Mouse (Mus musculus) kidney, postnatal 0 days (tissue): ENCODE measurements around the gene Plau. TPM values are rescaled to one million over a fixed set of nuclear protein-coding genes. Genes with fewer than 3 reads are reported as not detected.

Experiments
- ATAC-seq: fragments of 200-750 bp; cut with Nextera tagmentation; replicated peaks from 2 replicates; pipeline ENCODE4 v1.8.0; 2017; ENCODE audit warnings: low read depth, moderate number of reproducible peaks, moderate TSS enrichment, moderate library complexity; ENCODE audit not compliant: low FRiP score
- DNase-seq: peaks from one replicate; pipeline ENCODE4 v3.0.0-alpha.2; 2016; ENCODE audit warnings: low spot score
- H3K27ac ChIP-seq: fragments of 300-500 bp; sonication (generic); 2 replicates; pipeline ENCODE4 v1.5.1; 2014; ENCODE audit warnings: mild to moderate bottlenecking
- H3K27me3 ChIP-seq: fragments of 300-500 bp; sonication (generic); 2 replicates; pipeline ENCODE4 v1.6.1; 2014; ENCODE audit warnings: low read length, mixed read lengths; ENCODE audit not compliant: insufficient read depth
- H3K36me3 ChIP-seq: fragments of 300-500 bp; sonication (generic); 2 replicates; pipeline ENCODE4 v1.6.1; 2014; ENCODE audit warnings: low read length, mixed read lengths; ENCODE audit not compliant: insufficient read depth
- H3K4me1 ChIP-seq: fragments of 300-500 bp; sonication (generic); replicated peaks from 2 replicates; pipeline ENCODE4 v1.6.1; 2014; ENCODE audit warnings: antibody characterized with exemption, low read length, mixed read lengths; ENCODE audit not compliant: insufficient read depth
- H3K4me2 ChIP-seq: fragments of 300-500 bp; sonication (generic); 2 replicates; pipeline ENCODE4 v1.6.1; 2014; ENCODE audit warnings: mild to moderate bottlenecking, low read length, moderate library complexity, mixed read lengths
- H3K4me3 ChIP-seq: fragments of 300-500 bp; sonication (generic); replicated peaks from 2 replicates; pipeline ENCODE4 v1.5.1; 2014; ENCODE audit warnings: low read depth, low read length
- H3K9ac ChIP-seq: fragments of 300-500 bp; sonication (generic); 2 replicates; pipeline ENCODE4 v1.6.1; 2014; ENCODE audit warnings: low read depth, low read length
- H3K9me3 ChIP-seq: fragments of 300-500 bp; sonication (generic); replicated peaks from 2 replicates; pipeline ENCODE4 v1.6.1; 2016; ENCODE audit warnings: low read length, inconsistent platforms, mixed read lengths
- CTCF ChIP-seq: IDR thresholded peaks from 2 replicates; pipeline ENCODE4 v1.5.1; 2016; ENCODE audit warnings: antibody characterized with exemption, low read depth, mild to moderate bottlenecking, moderate library complexity
- WGBS: fragments of 180-500 bp; shearing (Covaris S2); extraction: QIAGEN DNeasy Blood & Tissue Kit; methylation state at CpG from one replicate; pipeline ENCODE4 v1.1.7; 2014; 5-methylcytosine and 5-hydroxymethylcytosine counted together
- polyA plus RNA-seq: library from polyadenylated mRNA; unstranded; fragments of >200 nt; fragmentation: Nextera tagmentation; extraction: Ambion mirVana; gene quantifications from 2 replicates; pipeline ENCODE4 v1.2.1, GENCODE M21; 2015

The Plau gene
- polyA plus RNA-seq, 1 experiment from 2014 or later = 70.2 TPM

- Histone ChIP-seq H3K9ac (no peak overlapping the region), H3K9me3 (no peaks in the 10 kb centered on the region), H3K27me3 (no peaks in the 10 kb centered on the region), H3K4me1 (0 out of 2 replicates have a peak, but pooled peaks cover 9% of the 10 kb centered on the region), H3K27ac (no peak overlapping the region), H3K4me3 (no peak overlapping the region), H3K36me3 (no peaks in the 10 kb centered on the region), H3K4me2 (no peak overlapping the region)
- TF ChIP-seq CTCF = no peak
- ATAC-seq (no peak), DNase-seq (no peak)
- 46% methylated on average over 6 of the region's 6 CpGs for WGBS
Measured at GRCm38 (mm10) chr14:20873931-20874330, 37.5 kb downstream of the Plau start.

DNA sequence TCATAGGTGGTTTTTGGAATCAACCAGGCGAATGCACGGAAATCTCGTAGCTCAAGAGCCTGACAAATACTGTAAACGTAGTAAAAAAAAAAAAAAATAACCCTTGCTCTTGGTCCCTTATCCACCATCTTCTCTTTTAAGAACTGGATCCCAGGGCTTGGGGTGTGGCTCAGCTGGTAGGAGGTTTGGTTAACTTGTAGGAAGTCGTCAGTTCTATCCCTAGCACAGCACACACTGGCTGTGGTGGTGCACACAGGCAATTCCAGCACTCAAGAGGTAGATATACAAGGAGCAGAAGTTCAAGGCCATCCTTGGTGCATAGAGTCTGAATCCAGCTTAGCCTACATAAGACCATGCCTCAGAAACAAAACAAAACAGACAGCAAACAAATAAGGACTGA, 48.2 kb downstream of the Plau start:
- peaks cover 7% of the 10 kb centered on the region; the same call in 1 of the 2 replicates for H3K4me1 ChIP-seq
- 79% methylated on average over 5 of the region's 5 CpGs for WGBS
- DNase-seq = no peak
- TF ChIP-seq CTCF = no peak
- H3K4me2 ChIP-seq = no peak overlapping the region
- H3K4me3 ChIP-seq = no peak overlapping the region
- ATAC-seq = no peak
- peak overlapping the region; percentile 27; the same call in 1 of the 2 replicates for H3K27ac ChIP-seq
- no peaks in the 10 kb centered on the region for H3K27me3 ChIP-seq
- H3K9ac ChIP-seq = no peak overlapping the region
- no peaks in the 10 kb centered on the region for H3K9me3 ChIP-seq
- H3K36me3 ChIP-seq = no peaks in the 10 kb centered on the region

DNA sequence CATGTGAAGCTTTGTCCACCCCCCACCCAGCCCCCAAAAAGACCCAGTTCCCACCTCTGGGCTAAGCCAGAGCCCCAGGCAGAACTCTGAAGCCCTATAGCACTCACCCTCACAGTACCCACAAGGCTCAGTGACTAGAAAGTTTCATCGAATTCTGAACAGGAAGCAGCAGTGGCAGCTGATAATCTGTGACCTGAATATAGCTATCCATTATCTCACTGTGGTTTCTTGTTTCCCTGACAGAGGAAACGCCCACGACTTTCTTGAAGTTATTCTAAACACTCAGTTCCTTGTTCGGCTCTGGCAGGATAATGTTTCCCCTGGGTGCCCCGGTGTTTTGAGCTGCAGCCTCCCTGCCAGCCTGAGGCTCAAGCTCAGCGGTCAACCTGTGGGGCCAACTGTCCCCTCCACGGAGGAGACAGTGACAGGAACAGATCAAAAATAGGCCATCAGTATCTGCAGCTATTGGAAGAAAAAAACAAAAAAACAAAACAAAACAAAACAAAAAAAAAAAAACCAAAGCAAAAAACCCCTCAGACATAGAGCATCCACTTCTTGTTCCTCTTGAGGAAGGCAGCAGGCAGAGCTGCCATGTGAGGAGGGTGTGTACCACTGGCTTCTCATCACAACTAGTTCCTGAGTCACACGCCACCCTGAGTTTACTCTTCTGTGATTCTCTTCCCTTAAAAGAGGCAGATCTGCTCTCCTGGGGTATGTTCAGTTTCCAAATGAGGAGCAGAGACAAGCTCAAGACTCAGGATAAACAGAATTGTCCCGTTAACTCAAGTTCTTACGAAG, 48.8 kb downstream of the Plau start:
- peak overlapping the region; percentile 23; the same call in 1 of the 2 replicates for H3K4me2 ChIP-seq
- no peaks in the 10 kb centered on the region for H3K27me3 ChIP-seq
- peak overlapping the region; percentile 27; the same call in 1 of the 2 replicates for H3K27ac ChIP-seq
- 0 out of 2 replicates have a peak overlapping the region, but pooled peaks have one; percentile 36 for H3K9ac ChIP-seq
- WGBS = 24% methylated on average over 10 of the region's 10 CpGs
- no peak overlapping the region for H3K4me3 ChIP-seq
- H3K4me1 ChIP-seq = peaks cover 7% of the 10 kb centered on the region; the same call in 1 of the 2 replicates
- TF ChIP-seq CTCF = no peak
- no peaks in the 10 kb centered on the region for H3K36me3 ChIP-seq
- no peaks in the 10 kb centered on the region for H3K9me3 ChIP-seq
- ATAC-seq (no peak), DNase-seq (peak; percentile 85)

DNA sequence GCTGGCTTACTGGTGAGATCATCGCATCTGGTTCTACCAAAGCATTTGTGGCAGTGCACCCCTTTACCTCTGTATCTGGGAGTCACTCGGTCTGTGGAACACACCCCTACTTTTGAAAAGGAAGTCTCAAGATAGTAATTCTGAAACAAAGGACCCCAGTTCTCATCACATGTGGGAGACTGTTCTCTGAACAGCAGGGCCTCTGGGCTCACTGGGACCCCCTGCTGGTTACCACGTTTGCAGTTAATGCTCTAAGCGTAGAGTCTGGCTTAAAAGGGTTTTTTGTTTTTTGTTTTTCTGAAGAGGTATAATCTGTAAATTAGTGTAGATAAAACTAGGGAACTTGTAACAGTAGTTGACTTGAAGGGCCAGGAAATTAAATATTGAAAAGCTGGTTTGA, 49.8 kb downstream of the Plau start:
- ATAC-seq (no peak), DNase-seq (no peak)
- no peak overlapping the region for H3K27ac ChIP-seq
- H3K4me1 ChIP-seq = peaks cover 7% of the 10 kb centered on the region; the same call in 1 of the 2 replicates
- no peak overlapping the region for H3K4me3 ChIP-seq
- no peaks in the 10 kb centered on the region for H3K27me3 ChIP-seq
- H3K9ac ChIP-seq = no peak overlapping the region
- 66% methylated on average over 4 of the region's 4 CpGs for WGBS
- TF ChIP-seq CTCF = peak; percentile 51
- H3K9me3 ChIP-seq = no peaks in the 10 kb centered on the region
- no peaks in the 10 kb centered on the region for H3K36me3 ChIP-seq
- no peak overlapping the region for H3K4me2 ChIP-seq

DNA sequence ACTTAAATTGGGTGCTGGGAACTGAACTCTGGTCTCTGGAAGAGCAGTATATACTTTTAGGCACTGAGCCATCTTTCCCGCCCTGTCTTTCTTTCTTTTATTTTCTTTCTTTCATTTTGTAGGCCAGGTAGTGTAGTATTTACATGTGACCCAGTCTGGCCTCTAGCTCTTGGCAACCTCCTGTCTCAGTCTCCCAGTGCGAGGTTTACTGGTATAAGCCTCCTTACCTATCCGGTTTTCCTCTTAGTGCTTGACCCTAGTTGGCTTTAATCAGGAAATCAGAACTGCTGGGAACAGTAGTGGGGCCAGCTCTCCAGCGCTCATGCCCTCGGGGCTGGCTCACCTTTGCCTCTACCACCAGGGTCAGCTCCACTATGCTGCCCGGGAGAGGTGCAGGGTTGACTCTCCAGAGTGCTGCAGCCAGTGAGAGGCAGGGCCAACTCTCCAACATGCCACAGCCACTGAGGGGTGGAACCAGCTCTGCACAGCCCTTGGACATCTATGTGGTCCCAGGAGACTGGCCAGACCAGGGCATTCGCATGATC, 51.2 kb downstream of the Plau start:
- 0 out of 2 replicates have a peak, but pooled peaks have one; percentile 16 for ATAC-seq

DNA sequence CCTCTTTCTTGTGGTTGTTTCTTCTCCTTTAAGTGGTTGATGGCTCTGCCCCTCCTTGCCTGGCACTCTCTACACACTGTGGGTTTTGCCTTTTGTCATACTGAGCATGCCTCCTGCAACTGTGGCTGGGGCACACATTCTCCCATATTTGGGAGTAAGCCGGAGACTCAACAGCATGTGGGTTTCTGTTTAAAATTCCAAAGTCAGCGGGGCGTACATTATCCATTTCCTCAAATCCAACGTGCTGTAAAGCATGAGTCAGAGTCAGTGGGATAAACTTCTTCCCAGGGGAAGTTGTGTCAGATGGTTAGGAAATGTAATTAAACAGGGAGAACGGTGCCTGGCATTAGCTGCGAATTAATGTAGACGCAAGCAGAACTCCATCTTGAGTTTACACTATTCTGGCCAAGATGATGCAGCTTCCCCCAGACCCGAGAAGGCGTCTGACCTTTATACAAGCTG, 55.5 kb downstream of the Plau start:
- Histone ChIP-seq H3K27me3 (no peaks in the 10 kb centered on the region), H3K36me3 (no peaks in the 10 kb centered on the region), H3K9me3 (no peaks in the 10 kb centered on the region), H3K9ac (no peak overlapping the region), H3K4me2 (0 out of 2 replicates have a peak overlapping the region, but pooled peaks have one; percentile 25), H3K27ac (peak overlapping the region; percentile 50), H3K4me3 (no peak overlapping the region), H3K4me1 (peaks cover 11% of the 10 kb centered on the region; the same call in 1 of the 2 replicates)
- 17% methylated on average over 9 of the region's 9 CpGs for WGBS
- DNase-seq = peak; percentile 81
- peak; percentile 75 for ATAC-seq
- TF ChIP-seq CTCF = no peak

More for the DNA sequence above, 51.2 kb downstream of the Plau start:
- Histone ChIP-seq H3K9me3 (no peaks in the 10 kb centered on the region), H3K36me3 (no peaks in the 10 kb centered on the region), H3K4me3 (no peak overlapping the region), H3K27me3 (no peaks in the 10 kb centered on the region), H3K9ac (no peak overlapping the region), H3K4me2 (no peak overlapping the region), H3K27ac (no peak overlapping the region), H3K4me1 (peaks cover 17% of the 10 kb centered on the region; the same call in 1 of the 2 replicates)
- DNase-seq = no peak
- no peak for TF ChIP-seq CTCF
- WGBS = 75% methylated on average over 7 of the region's 7 CpGs

Other genes with a start within 250 kb of the Plau start
- gene Usp54, start 195.6 kb upstream of the Plau start, polyA plus RNA-seq = 4.8 and 5.6 TPM in 2 replicates
- 1.8 and 2.5 TPM in 2 replicates for gene Myoz1, start 180.1 kb upstream of the Plau start, polyA plus RNA-seq
- 0.32 and 0.33 TPM in 2 replicates for gene Synpo2l, start 168.3 kb upstream of the Plau start, polyA plus RNA-seq
- 57.3 and 62.8 TPM in 2 replicates for gene Sec24c, start 162.4 kb upstream of the Plau start, polyA plus RNA-seq
- 21.6 and 22.4 TPM in 2 replicates for gene Fut11, start 141.7 kb upstream of the Plau start, polyA plus RNA-seq
- gene Chchd1, start 133.7 kb upstream of the Plau start, polyA plus RNA-seq = 195 and 223 TPM in 2 replicates
- 20.2 and 20.6 TPM in 2 replicates for gene Zswim8, start 129.1 kb upstream of the Plau start, polyA plus RNA-seq
- gene Ndst2, start 102.1 kb upstream of the Plau start, polyA plus RNA-seq = 18.2 and 19.3 TPM in 2 replicates
- gene Camk2g, start 42.6 kb upstream of the Plau start, polyA plus RNA-seq = 36.5 and 45.5 TPM in 2 replicates
- gene Vcl, start 92.7 kb downstream of the Plau start, polyA plus RNA-seq = 39.9 and 42.0 TPM in 2 replicates
- 50.7 and 55.4 TPM in 2 replicates for gene Ap3m1, start 215.8 kb downstream of the Plau start, polyA plus RNA-seq
- 193 and 196 TPM in 2 replicates for gene Adk, start 215.9 kb downstream of the Plau start, polyA plus RNA-seq